Mouse (Mus musculus) retina, postnatal 7 days (tissue): ENCODE measurements around the gene Reep6.

ENCODE experiments used
- DNase-seq: peaks from one replicate; pipeline ENCODE4 v3.0.0-alpha.2; 2012; ENCODE audit warnings: low read depth, low spot score

The Reep6 gene

GRCm38 (mm10) chr10:80385310-80385709 is 55.6 kb downstream of the Reep6 start:
- DNase-seq = no peak
